Mouse (Mus musculus): ENCODE measurements around the gene Dars2.

- TF ChIP-seq CTCF (IDR thresholded peaks at IDR 0.05; ENCODE audit: control insufficient read depth, insufficient read depth, insufficient replicate concordance, low read depth, low read length) (no peak), POLR2A (IDR thresholded peaks at IDR 0.05; ENCODE audit: control insufficient read depth, low read depth, low read length) (no peak)
Observed at GRCm38 (mm10) chr1:161008038-161008437, 62.4 kb downstream of the Dars2 start.

All from testis, adult 2 months (tissue).